Mouse (Mus musculus): ENCODE measurements around the gene Dusp5. TPM values are rescaled to one million over a fixed set of nuclear protein-coding genes. Genes with fewer than 3 reads are reported as not detected.

Gene Dusp5
- 22.5 TPM for polyA plus RNA-seq (2012; fragmentation: generic; extraction: Trizol)
- long read RNA-seq, experiment 1, transcript Dusp5-201 (4 exons, 2,473 nt): major isoform, 16 of 20 reads
- long read RNA-seq, experiment 1, partial matches to known transcripts: 3 of 20 reads
- long read RNA-seq, experiment 1, other reads (novel, unspliced or antisense): 1 of 20 reads
- long read RNA-seq, experiment 2, transcript Dusp5-201 (4 exons, 2,473 nt): major isoform, 157 of 163 reads
- long read RNA-seq, experiment 2, partial matches to known transcripts: 2 of 163 reads
- long read RNA-seq, experiment 2, other reads (novel, unspliced or antisense): 4 of 163 reads

DNA sequence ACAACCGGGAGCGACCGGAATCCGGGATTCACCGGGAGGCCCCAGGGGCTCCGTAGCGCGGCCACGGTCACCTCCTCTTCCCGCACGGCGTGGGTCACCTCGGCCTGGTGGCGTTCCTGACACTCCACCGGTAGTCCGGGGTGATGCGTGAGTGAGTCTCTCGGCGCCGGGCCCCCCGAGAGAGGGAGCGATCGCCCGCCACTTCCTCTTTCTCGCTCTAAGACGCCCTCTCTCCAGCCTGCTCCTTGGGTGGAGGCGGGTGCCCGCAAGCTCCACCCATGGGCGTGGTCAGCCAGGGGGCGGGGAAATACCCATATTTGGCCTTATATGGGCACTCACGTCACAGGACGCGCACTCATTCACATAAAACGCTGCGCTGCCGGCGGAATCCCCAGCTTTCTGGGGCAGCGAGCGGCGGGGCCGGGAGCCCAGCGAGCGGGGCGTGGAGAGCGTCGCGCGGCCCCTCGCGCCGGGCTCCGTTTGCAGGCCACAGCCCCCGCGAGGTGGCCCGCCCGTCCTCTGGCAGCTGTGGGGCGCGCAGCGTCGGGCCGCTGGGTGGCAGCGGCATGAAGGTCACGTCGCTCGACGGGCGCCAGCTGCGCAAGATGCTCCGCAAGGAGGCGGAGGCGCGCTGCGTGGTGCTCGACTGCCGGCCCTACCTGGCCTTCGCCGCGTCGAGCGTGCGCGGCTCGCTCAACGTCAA lies at the start of gene Dusp5:
Dusp5 (plus strand) TSS at position 358 of the 703 bp plus-strand sequence.
- Histone ChIP-seq H3K79me2 (ENCODE audit: control insufficient read depth, insufficient read depth) (peaks cover 48% of the 10 kb centered on the region), H3K4me3 (ENCODE audit: insufficient read depth, poor library complexity, severe bottlenecking) (peak within 1 kb of the TSS; percentile 59), H3K36me3 (ENCODE audit: control insufficient read depth, insufficient read depth) (peaks cover 7% of the 10 kb centered on the region), H3ac (ENCODE audit: control insufficient read depth, insufficient read length, low read depth) (peak within 1 kb of the TSS; percentile 99), H3K27me3 (ENCODE audit: control insufficient read depth, insufficient read depth, insufficient read length) (no peaks in the 10 kb centered on the region), H3K79me3 (ENCODE audit: low read depth) (peaks cover 33% of the 10 kb centered on the region)
- TF ChIP-seq MYOG (IDR thresholded peaks at IDR 0.05; ENCODE audit: control insufficient read depth, extremely low read depth, insufficient read length) (no peak), MYOD1 (IDR thresholded peaks at IDR 0.05; ENCODE audit: control insufficient read depth, insufficient read length, low read depth) (peak; percentile 6), CTCF (IDR thresholded peaks at IDR 0.05; ENCODE audit: control insufficient read depth, insufficient read depth, insufficient read length) (peak; percentile 37)

DNA sequence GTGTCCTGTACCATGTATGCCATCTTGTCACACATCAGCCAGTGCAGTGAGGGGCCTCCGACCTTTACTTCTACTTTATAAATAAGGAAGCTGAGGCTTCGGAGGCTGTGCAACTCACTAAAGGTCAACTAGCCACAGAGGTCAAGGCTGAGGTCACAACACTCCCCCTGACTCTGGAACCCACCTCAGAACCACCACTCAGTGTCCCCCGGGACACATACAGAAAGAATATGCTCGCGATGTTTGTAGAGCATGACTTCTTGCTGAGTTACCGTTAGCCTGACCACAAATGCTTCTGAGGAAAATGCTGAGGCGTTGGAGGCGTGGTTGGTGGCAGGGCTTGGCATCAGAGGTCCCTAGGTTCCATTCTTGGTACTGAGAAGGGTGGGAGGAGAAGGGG lies 49.3 kb upstream of the Dusp5 start:
- Histone ChIP-seq H3K4me3 (ENCODE audit: insufficient read depth, poor library complexity, severe bottlenecking) (no peak overlapping the region), H3K36me3 (ENCODE audit: control insufficient read depth, insufficient read depth) (no peaks in the 10 kb centered on the region), H3K27me3 (ENCODE audit: control insufficient read depth, insufficient read depth, insufficient read length) (no peaks in the 10 kb centered on the region), H3K79me3 (ENCODE audit: low read depth) (no peaks in the 10 kb centered on the region), H3K79me2 (ENCODE audit: control insufficient read depth, insufficient read depth) (no peaks in the 10 kb centered on the region), H3ac (ENCODE audit: control insufficient read depth, insufficient read length, low read depth) (no peak overlapping the region)
- TF ChIP-seq FOSL1 (IDR thresholded peaks at IDR 0.05; ENCODE audit: insufficient read depth, low read length, poor library complexity, severe bottlenecking): no peak
- TF ChIP-seq CEBPB (IDR thresholded peaks at IDR 0.05; ENCODE audit: low read depth): no peak
- TF ChIP-seq MYOG (IDR thresholded peaks at IDR 0.05; ENCODE audit: control insufficient read depth, extremely low read depth, insufficient read length): no peak
- no peak for TF ChIP-seq MYOD1 (IDR thresholded peaks at IDR 0.05; ENCODE audit: control insufficient read depth, insufficient read length, low read depth)
- TF ChIP-seq USF1 (IDR thresholded peaks at IDR 0.05; ENCODE audit: low read depth): no peak
- no peak for TF ChIP-seq CTCF (IDR thresholded peaks at IDR 0.05; ENCODE audit: control insufficient read depth, insufficient read depth, insufficient read length)
- TF ChIP-seq MAX (IDR thresholded peaks at IDR 0.05): no peak

DNA sequence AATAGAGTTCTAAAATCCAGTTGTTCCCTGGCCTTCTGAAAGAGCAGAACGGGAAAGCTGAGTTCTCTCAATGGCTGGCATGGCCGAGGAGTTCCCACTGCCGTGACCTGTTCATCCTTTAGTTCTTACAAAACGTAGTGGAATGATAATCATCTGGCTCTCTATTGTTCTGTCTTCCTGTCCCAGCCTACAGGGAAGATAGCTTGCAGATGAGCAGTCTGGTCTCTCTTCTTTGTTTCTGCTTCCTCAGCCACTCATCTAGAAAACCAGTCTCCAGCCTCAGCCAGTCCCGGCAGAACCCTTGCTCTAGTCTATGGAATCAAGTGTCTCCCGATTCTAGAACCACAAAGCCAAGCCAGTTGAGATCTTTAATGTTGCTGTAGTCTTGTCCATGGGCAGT lies 46.8 kb upstream of the Dusp5 start:
- Histone ChIP-seq H3K79me3 (ENCODE audit: low read depth) (no peaks in the 10 kb centered on the region), H3K79me2 (ENCODE audit: control insufficient read depth, insufficient read depth) (no peaks in the 10 kb centered on the region), H3K27me3 (ENCODE audit: control insufficient read depth, insufficient read depth, insufficient read length) (no peaks in the 10 kb centered on the region), H3K36me3 (ENCODE audit: control insufficient read depth, insufficient read depth) (no peaks in the 10 kb centered on the region), H3ac (ENCODE audit: control insufficient read depth, insufficient read length, low read depth) (no peak overlapping the region), H3K4me3 (ENCODE audit: insufficient read depth, poor library complexity, severe bottlenecking) (no peak overlapping the region)
- TF ChIP-seq MAX (IDR thresholded peaks at IDR 0.05) (no peak), CEBPB (IDR thresholded peaks at IDR 0.05; ENCODE audit: low read depth) (no peak), CTCF (IDR thresholded peaks at IDR 0.05; ENCODE audit: control insufficient read depth, insufficient read depth, insufficient read length) (no peak), USF1 (IDR thresholded peaks at IDR 0.05; ENCODE audit: low read depth) (no peak), MYOG (IDR thresholded peaks at IDR 0.05; ENCODE audit: control insufficient read depth, extremely low read depth, insufficient read length) (no peak), FOSL1 (IDR thresholded peaks at IDR 0.05; ENCODE audit: insufficient read depth, low read length, poor library complexity, severe bottlenecking) (no peak), MYOD1 (IDR thresholded peaks at IDR 0.05; ENCODE audit: control insufficient read depth, insufficient read length, low read depth) (no peak)

DNA sequence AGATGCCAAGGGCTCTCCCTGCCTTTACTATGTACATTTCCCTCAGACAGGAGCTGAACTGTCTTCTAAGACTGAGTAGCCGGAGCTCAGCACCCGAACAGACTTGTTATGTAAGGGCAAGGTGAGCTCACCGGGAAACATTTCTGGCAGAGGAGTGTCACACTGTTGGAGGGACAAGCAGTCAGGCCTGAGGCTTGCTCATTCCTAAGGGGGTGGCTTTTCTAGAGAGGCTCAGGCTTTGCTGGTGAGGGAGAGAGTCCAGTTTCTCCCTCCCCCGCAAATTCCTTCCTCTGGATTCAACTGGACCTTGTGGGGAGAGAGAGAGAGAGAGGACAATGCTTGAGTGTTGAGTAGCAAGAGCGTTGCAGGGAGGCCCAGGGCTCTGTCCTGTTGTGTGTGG lies 46.4 kb upstream of the Dusp5 start:
- H3ac ChIP-seq (ENCODE audit: control insufficient read depth, insufficient read length, low read depth): no peak overlapping the region
- H3K27me3 ChIP-seq (ENCODE audit: control insufficient read depth, insufficient read depth, insufficient read length): no peaks in the 10 kb centered on the region
- TF ChIP-seq FOSL1 (IDR thresholded peaks at IDR 0.05; ENCODE audit: insufficient read depth, low read length, poor library complexity, severe bottlenecking) (no peak), USF1 (IDR thresholded peaks at IDR 0.05; ENCODE audit: low read depth) (no peak), MYOD1 (IDR thresholded peaks at IDR 0.05; ENCODE audit: control insufficient read depth, insufficient read length, low read depth) (no peak), CEBPB (IDR thresholded peaks at IDR 0.05; ENCODE audit: low read depth) (no peak), MYOG (IDR thresholded peaks at IDR 0.05; ENCODE audit: control insufficient read depth, extremely low read depth, insufficient read length) (no peak), CTCF (IDR thresholded peaks at IDR 0.05; ENCODE audit: control insufficient read depth, insufficient read depth, insufficient read length) (no peak), MAX (IDR thresholded peaks at IDR 0.05) (no peak)
- H3K4me3 ChIP-seq (ENCODE audit: insufficient read depth, poor library complexity, severe bottlenecking): no peak overlapping the region
- no peaks in the 10 kb centered on the region for H3K79me2 ChIP-seq (ENCODE audit: control insufficient read depth, insufficient read depth)
- no peaks in the 10 kb centered on the region for H3K36me3 ChIP-seq (ENCODE audit: control insufficient read depth, insufficient read depth)
- H3K79me3 ChIP-seq (ENCODE audit: low read depth): no peaks in the 10 kb centered on the region

DNA sequence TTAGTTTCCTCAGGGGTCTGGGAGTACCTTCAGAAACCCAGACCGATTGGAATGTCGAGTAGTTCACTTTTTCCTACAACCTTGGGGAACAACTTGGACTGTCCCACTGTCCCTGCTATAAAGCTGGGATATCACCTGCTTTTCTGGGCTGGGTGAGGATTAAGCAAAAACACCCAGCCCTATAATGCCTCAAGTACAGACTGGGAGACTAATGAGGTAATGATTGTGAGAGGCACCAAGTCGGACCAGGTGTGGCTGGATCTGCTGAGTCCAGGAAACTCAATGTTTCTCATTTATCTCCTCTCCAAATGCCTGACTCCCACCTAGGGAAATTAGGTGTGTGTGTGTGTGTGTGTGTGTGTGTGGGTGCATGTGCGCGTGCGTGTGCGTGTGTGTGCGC lies 44.9 kb upstream of the Dusp5 start:
- Histone ChIP-seq H3ac (ENCODE audit: control insufficient read depth, insufficient read length, low read depth) (no peak overlapping the region), H3K27me3 (ENCODE audit: control insufficient read depth, insufficient read depth, insufficient read length) (no peaks in the 10 kb centered on the region), H3K36me3 (ENCODE audit: control insufficient read depth, insufficient read depth) (no peaks in the 10 kb centered on the region), H3K79me2 (ENCODE audit: control insufficient read depth, insufficient read depth) (no peaks in the 10 kb centered on the region), H3K4me3 (ENCODE audit: insufficient read depth, poor library complexity, severe bottlenecking) (no peak overlapping the region), H3K79me3 (ENCODE audit: low read depth) (no peaks in the 10 kb centered on the region)
- no peak for TF ChIP-seq CTCF (IDR thresholded peaks at IDR 0.05; ENCODE audit: control insufficient read depth, insufficient read depth, insufficient read length)
- no peak for TF ChIP-seq CEBPB (IDR thresholded peaks at IDR 0.05; ENCODE audit: low read depth)
- TF ChIP-seq USF1 (IDR thresholded peaks at IDR 0.05; ENCODE audit: low read depth): no peak
- TF ChIP-seq MYOD1 (IDR thresholded peaks at IDR 0.05; ENCODE audit: control insufficient read depth, insufficient read length, low read depth): no peak
- TF ChIP-seq FOSL1 (IDR thresholded peaks at IDR 0.05; ENCODE audit: insufficient read depth, low read length, poor library complexity, severe bottlenecking): no peak
- TF ChIP-seq MYOG (IDR thresholded peaks at IDR 0.05; ENCODE audit: control insufficient read depth, extremely low read depth, insufficient read length): no peak
- TF ChIP-seq MAX (IDR thresholded peaks at IDR 0.05): no peak
